Mouse (Mus musculus) intestine, embryonic 14.5 days (tissue): ENCODE measurements around the gene Chaf1a. TPM values are rescaled to one million over a fixed set of nuclear protein-coding genes. Genes with fewer than 3 reads are reported as not detected.
A peak's percentile ranks its signal among the peaks of the same experiment; 100 is the strongest.
"Not testable (repeated sequence)": the region's sequence is repeated elsewhere in the genome, so short reads cannot be mapped to it uniquely, and the experiment has no call there.

Source experiments
- ATAC-seq: fragments of 200-750 bp; cut with Nextera tagmentation; replicated peaks from 2 replicates; pipeline ENCODE4 v1.8.0; 2017; ENCODE audit warnings: low read depth, moderate number of reproducible peaks, moderate TSS enrichment, moderate library complexity; ENCODE audit not compliant: low FRiP score, low TSS enrichment
- DNase-seq: peaks from one replicate; pipeline ENCODE4 v3.0.0-alpha.2; 2018; ENCODE audit warnings: low spot score
- H3K27ac ChIP-seq: fragments of 300-500 bp; sonication (generic); 2 replicates; pipeline ENCODE4 v1.5.1; 2014; ENCODE audit warnings: low read depth, mild to moderate bottlenecking, control low read depth
- H3K27me3 ChIP-seq: fragments of 300-500 bp; sonication (generic); replicated peaks from 2 replicates; pipeline ENCODE4 v1.6.1; 2014; ENCODE audit warnings: low read length, control low read depth; ENCODE audit not compliant: control insufficient read depth, insufficient read depth
- H3K36me3 ChIP-seq: fragments of 300-500 bp; sonication (generic); 2 replicates; pipeline ENCODE4 v1.6.1; 2014; ENCODE audit warnings: low read length, control low read depth; ENCODE audit not compliant: control insufficient read depth, insufficient read depth
- H3K4me1 ChIP-seq: fragments of 300-500 bp; sonication (generic); replicated peaks from 2 replicates; pipeline ENCODE4 v1.6.1; 2014; ENCODE audit warnings: low read length, control low read depth, mixed read lengths; ENCODE audit not compliant: control insufficient read depth, insufficient read depth
- H3K4me2 ChIP-seq: fragments of 300-500 bp; sonication (generic); 2 replicates; pipeline ENCODE4 v1.6.1; 2014; ENCODE audit warnings: low read length
- H3K4me3 ChIP-seq: fragments of 300-500 bp; sonication (generic); 2 replicates; pipeline ENCODE4 v1.5.1; 2014; ENCODE audit warnings: low read depth, low read length, control low read depth, mixed read lengths
- H3K9ac ChIP-seq: fragments of 300-500 bp; sonication (generic); 2 replicates; pipeline ENCODE4 v1.6.1; 2014; ENCODE audit warnings: mild to moderate bottlenecking, low read length
- H3K9me3 ChIP-seq: fragments of 300-500 bp; sonication (generic); 2 replicates; pipeline ENCODE4 v1.6.1; 2016; ENCODE audit warnings: low read length, control low read depth; ENCODE audit not compliant: control insufficient read depth
- WGBS: fragments of 180-500 bp; shearing (Covaris S2); extraction: QIAGEN DNeasy Blood & Tissue Kit; methylation state at CpG from one replicate; pipeline ENCODE4 v1.1.7; 2014; 5-methylcytosine and 5-hydroxymethylcytosine counted together
- polyA plus RNA-seq: library from polyadenylated mRNA; unstranded; fragments of >200 nt; fragmentation: Nextera tagmentation; extraction: Ambion mirVana; gene quantifications from 2 replicates; pipeline ENCODE4 v1.2.1, GENCODE M21; 2014

The Chaf1a gene
- polyA plus RNA-seq, 1 experiment from 2014 or later = 21.8 TPM

DNA sequence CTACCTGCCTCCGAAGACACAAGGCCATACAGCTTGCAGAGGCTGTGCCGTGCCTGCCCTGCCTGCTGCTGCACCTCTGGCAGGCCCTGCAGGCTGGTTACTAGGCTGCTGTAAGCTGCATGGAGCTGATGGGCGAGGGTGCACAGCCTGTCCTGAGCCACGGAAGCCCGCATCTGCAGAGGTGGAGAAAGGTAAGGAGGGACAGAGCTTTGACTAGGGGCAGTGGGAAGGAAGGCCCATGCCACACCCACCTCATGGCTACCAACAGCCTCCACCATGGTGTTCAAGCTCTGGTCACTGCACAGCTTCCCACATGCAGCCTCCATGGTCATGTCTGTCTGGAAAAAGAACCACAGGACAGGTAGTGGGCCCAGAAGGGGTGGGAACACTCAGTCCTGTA is 61.9 kb downstream of the Chaf1a start:
- no peak overlapping the region for H3K27ac ChIP-seq
- ATAC-seq (no peak), DNase-seq (no peak)
- WGBS = 91% methylated on average over 5 of the region's 5 CpGs
- H3K27me3 ChIP-seq = no peaks in the 10 kb centered on the region
- no peak overlapping the region for H3K4me3 ChIP-seq
- H3K36me3 ChIP-seq = peaks cover 66% of the 10 kb centered on the region
- no peaks in the 10 kb centered on the region for H3K9me3 ChIP-seq
- H3K4me2 ChIP-seq = no peak overlapping the region
- H3K9ac ChIP-seq = no peak overlapping the region
- no peaks in the 10 kb centered on the region for H3K4me1 ChIP-seq

DNA sequence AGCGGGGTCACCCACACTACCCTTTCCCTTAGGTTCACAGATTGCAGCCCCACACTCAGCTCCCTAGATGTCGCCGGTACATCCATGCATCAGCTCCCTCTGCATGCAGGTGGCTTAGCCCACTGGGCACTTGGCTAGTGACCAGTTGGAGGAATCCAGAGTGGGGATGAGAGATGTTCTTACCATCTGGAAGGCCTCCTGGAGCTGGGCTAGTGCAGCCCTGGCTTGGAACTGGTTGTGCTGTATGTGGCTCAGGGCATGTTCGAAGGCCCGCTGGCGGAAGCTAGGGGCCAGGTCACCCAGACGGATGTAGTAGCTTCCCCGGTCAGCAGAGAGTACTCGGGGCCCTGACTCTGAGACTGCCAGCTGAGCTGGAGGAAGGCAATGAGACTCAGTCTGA is 62.7 kb downstream of the Chaf1a start:
- H3K36me3 ChIP-seq = peaks cover 58% of the 10 kb centered on the region
- no peak for ATAC-seq

DNA sequence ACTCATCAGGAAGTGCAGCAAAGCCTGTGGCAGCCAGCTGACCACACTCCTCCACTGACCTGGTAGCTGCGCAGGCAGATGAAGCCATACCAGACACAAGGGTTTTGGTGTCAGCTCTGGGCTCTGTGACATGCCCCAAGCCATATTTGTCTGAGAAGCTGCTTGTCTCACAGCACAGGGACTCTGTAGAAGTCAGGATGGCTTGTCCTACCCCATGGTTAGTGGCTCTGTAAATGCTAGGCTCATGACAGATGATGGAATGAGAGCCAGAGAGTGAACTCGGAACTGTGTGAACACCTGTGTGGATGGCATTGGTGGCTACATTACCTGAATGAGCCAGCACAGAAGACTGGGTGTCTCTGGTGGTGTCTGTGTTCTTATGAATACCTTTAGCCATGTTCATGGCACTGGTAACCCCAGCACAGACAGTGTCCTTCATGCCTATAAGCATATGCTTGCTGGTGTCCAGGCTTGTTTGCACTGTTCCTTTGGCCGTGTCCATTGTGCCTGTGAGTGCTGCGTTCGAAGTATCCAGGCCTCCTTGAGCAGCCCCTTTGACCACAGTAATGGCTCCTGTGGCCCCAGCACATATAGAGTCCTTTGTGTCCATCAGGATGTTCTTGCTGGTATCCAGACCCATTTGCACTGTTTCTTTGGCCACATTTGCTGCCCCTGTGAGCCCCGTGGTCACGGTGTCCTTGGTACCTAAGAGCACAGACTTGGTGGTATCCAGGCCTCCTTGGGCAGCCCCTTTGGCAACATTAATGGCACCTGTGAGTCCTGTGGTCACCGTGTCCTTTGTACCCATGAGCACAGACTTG is 63.4 kb downstream of the Chaf1a start:
- WGBS = 94% methylated on average over 8 of the region's 8 CpGs
- no peak for DNase-seq
- H3K9me3 ChIP-seq = no peaks in the 10 kb centered on the region

More for the DNA sequence above, 62.7 kb downstream of the Chaf1a start:
- Histone ChIP-seq H3K4me3 (no peak overlapping the region), H3K4me2 (no peak overlapping the region), H3K9ac (no peak overlapping the region), H3K27me3 (no peaks in the 10 kb centered on the region), H3K4me1 (no peaks in the 10 kb centered on the region), H3K27ac (no peak overlapping the region), H3K9me3 (no peaks in the 10 kb centered on the region)
- no peak for DNase-seq
- 94% methylated on average over 9 of the region's 9 CpGs for WGBS

DNA sequence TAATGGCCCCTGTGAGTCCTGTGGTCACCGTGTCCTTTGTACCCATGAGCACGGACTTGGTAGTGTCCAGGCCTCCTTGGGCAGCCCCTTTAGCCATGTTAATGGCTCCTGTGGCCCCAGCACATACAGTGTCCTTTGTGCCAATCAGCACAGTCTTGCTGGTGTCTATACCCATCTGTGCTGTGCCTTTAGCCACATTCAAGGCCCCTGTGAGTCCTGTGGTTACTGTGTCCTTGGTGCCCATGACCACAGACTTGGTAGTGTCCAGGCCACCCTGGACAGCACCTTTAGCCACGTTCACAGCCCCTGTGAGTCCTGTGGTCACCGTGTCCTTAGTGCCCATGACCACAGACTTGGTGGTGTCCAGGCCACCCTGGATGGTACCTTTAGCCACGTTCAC is 64.6 kb downstream of the Chaf1a start:
- not testable (repeated sequence) for H3K4me1 ChIP-seq, H3K27ac ChIP-seq, DNase-seq, H3K9ac ChIP-seq, H3K9me3 ChIP-seq, H3K4me2 ChIP-seq, ATAC-seq, H3K4me3 ChIP-seq, H3K27me3 ChIP-seq
- 96% methylated on average over 2 of the region's 5 CpGs for WGBS
- H3K36me3 ChIP-seq = peaks cover 40% of the 10 kb centered on the region

More for the DNA sequence above, 63.4 kb downstream of the Chaf1a start:
- H3K27ac ChIP-seq = no peak overlapping the region
- no peaks in the 10 kb centered on the region for H3K27me3 ChIP-seq
- ATAC-seq = no peak
- no peak overlapping the region for H3K4me2 ChIP-seq
- H3K4me3 ChIP-seq = no peak overlapping the region
- peaks cover 51% of the 10 kb centered on the region for H3K36me3 ChIP-seq
- H3K9ac ChIP-seq = no peak overlapping the region
- H3K4me1 ChIP-seq = no peaks in the 10 kb centered on the region

DNA sequence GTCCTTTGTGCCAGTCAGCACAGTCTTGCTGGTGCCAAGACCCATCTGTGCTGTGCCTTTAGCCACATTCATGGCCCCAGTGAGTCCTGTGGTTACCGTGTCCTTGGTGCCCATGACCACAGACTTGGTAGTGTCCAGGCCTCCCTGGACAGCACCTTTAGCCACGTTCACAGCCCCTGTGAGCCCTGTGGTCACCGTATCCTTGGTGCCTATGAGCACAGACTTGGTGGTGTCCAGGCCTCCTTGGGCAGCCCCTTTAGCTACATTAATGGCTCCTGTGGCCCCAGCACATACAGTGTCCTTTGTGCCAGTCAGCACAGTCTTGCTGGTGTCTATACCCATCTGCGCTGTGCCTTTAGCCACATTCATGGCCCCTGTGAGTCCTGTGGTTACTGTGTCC is 66.2 kb downstream of the Chaf1a start:
- not testable (repeated sequence) for ATAC-seq, H3K4me3 ChIP-seq
- WGBS = 98% methylated on average over 4 of the region's 4 CpGs

DNA sequence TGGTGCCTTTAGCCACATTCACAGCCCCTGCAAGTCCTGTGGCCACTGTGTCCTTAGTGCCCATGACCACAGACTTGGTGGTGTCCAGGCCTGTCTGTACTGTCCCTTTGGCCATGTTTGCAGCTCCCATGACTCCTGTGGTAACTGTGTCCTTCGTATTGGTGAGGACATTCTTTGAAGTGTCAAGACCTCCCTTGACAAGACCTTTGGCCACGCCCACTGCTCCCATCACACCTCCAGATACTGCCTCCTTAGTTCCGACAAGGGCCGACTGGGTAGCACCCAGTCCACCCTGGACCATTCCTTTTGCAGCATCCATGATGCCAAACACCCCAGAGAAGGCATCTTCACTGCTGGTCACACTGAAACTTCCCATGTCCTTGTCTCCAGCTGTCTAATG is 66.7 kb downstream of the Chaf1a start:
- 69% methylated on average over 4 of the region's 4 CpGs for WGBS
- Histone ChIP-seq H3K9me3 (no peaks in the 10 kb centered on the region), H3K27ac (no peak overlapping the region), H3K9ac (no peak overlapping the region), H3K27me3 (no peaks in the 10 kb centered on the region), H3K36me3 (peaks cover 21% of the 10 kb centered on the region), H3K4me1 (no peaks in the 10 kb centered on the region), H3K4me2 (no peak overlapping the region), H3K4me3 (no peak overlapping the region)
- ATAC-seq (no peak), DNase-seq (no peak)

More for the DNA sequence above, 66.2 kb downstream of the Chaf1a start:
- H3K4me1 ChIP-seq, H3K4me2 ChIP-seq, H3K9me3 ChIP-seq, H3K27me3 ChIP-seq, H3K27ac ChIP-seq, DNase-seq, H3K9ac ChIP-seq: not testable (repeated sequence)
- H3K36me3 ChIP-seq = peaks cover 26% of the 10 kb centered on the region

DNA sequence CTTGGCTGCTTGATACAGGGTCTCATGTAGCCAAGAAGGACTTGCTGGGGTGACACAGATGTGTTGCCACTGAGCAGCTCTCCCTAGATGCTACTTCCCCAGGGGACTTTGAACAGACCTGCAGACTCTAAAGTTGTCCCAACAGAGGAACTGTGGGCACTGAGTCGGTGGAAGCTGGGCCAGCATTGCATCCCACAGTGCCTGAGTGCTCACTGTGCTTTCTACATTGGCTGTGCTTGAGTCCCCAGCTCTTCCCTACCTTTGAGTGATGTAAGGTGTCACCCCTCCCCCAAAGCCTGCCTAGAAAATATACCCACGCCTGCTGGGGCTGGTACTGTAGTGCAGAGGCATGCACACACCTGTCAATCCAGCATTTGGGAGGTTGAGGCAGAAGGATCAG is 67.5 kb downstream of the Chaf1a start:
- ATAC-seq (0 out of 2 replicates have a peak, but pooled peaks have one; percentile 7), DNase-seq (no peak)
- Histone ChIP-seq H3K36me3 (peaks cover 14% of the 10 kb centered on the region), H3K27ac (no peak overlapping the region), H3K27me3 (no peaks in the 10 kb centered on the region), H3K4me3 (no peak overlapping the region), H3K4me2 (no peak overlapping the region), H3K4me1 (no peaks in the 10 kb centered on the region), H3K9ac (no peak overlapping the region), H3K9me3 (no peaks in the 10 kb centered on the region)
- 70% methylated on average over 2 of the region's 2 CpGs for WGBS

DNA sequence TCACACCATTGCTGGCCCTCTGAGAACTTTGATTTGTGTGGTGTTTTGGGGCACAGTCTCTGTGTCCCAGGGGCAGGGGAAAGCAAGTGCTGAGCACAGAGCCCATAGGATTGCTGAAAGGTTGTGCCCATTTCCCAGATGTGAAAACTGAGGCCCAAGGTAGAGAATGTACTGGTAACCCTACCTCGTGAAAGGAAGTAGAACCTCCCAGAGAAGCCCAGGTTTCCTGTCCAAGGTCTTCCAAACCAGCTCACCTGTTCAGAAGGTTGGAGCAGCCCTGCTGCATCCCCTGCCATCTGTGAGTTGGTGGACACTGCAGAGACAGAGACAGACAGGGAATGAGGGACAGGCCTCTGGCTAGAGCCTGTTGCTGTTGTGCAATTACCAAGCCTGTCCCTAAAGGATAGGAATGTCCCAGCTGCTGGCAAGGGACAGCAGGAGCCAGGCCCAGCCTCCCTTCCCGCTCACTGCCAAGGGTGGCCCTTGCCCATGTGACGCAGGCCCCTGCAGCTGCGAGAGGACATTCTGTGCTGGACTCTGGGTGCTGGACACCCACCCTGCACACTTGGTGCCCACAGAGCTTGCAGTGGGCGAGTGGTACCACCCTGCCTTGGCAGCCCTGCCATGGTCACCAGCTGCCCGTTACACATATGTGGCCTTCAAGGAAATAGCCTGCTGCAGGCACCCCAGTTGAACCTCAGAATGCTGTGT is 68.2 kb downstream of the Chaf1a start:
- no peak overlapping the region for H3K27ac ChIP-seq
- ATAC-seq = no peak
- H3K4me1 ChIP-seq = no peaks in the 10 kb centered on the region
- no peak for DNase-seq
- no peak overlapping the region for H3K4me2 ChIP-seq
- no peaks in the 10 kb centered on the region for H3K27me3 ChIP-seq
- no peak overlapping the region for H3K9ac ChIP-seq
- H3K9me3 ChIP-seq = no peaks in the 10 kb centered on the region
- WGBS = 72% methylated on average over 6 of the region's 6 CpGs
- no peak overlapping the region for H3K4me3 ChIP-seq
- H3K36me3 ChIP-seq = peaks cover 8% of the 10 kb centered on the region; the same call in 1 of the 2 replicates
